Mouse (Mus musculus) megakaryocyte, embryonic 14.5 days (primary cell): ENCODE data around the gene Dclk1. TPM values are rescaled to one million over a fixed set of nuclear protein-coding genes. Genes with fewer than 3 reads are reported as not detected.

Experiments used
- H3K27me3 ChIP-seq: replicated peaks from 2 replicates; pipeline ENCODE3; 2012; ENCODE audit warnings: inconsistent platforms
- H3K36me3 ChIP-seq: replicated peaks from 2 replicates; pipeline ENCODE3; 2012; ENCODE audit warnings: low read length, inconsistent platforms, mixed read lengths
- H3K4me1 ChIP-seq: 2 replicates; pipeline ENCODE4 v1.6.1; 2012; ENCODE audit warnings: inconsistent platforms
- H3K4me3 ChIP-seq: replicated peaks from 2 replicates; pipeline ENCODE3; 2012; ENCODE audit warnings: moderate library complexity, mild to moderate bottlenecking, inconsistent platforms
- H3K9me3 ChIP-seq: 2 replicates; pipeline ENCODE4 v1.6.1; 2012; ENCODE audit warnings: inconsistent platforms
- FLI1 ChIP-seq: IDR thresholded peaks from 2 replicates; pipeline ENCODE4 v1.6.1; 2012; ENCODE audit warnings: low read length, inconsistent platforms, mixed read lengths
- GATA1 ChIP-seq: IDR thresholded peaks from 3 replicates; pipeline ENCODE4 v1.6.1; 2012; ENCODE audit warnings: mixed read lengths, low read length, inconsistent platforms, borderline replicate concordance
- polyA plus RNA-seq: library from polyadenylated mRNA; stranded (reverse); fragments of >175 nt; gene quantifications from 2 replicates; pipeline ENCODE4 v1.2.3, GENCODE M21; 2012; ENCODE audit warnings: low replicate concordance; ENCODE audit not compliant: insufficient read depth

Gene Dclk1
- polyA plus RNA-seq, 1 experiment, result not detected

- TF ChIP-seq FLI1, result no peak
- no peak for TF ChIP-seq GATA1
- Histone ChIP-seq H3K4me3 (no peak overlapping the region), H3K9me3 (no peaks in the 10 kb centered on the region), H3K36me3 (no peaks in the 10 kb centered on the region), H3K4me1 (no peaks in the 10 kb centered on the region), H3K27me3 (no peaks in the 10 kb centered on the region)
Observed at GRCm38 (mm10) chr3:55350194-55350593, 108.0 kb downstream of the Dclk1 start.

GRCm38 (mm10) chr3:55351281-55352052 lies 109.3 kb downstream of the Dclk1 start:
- Histone ChIP-seq H3K9me3 (no peaks in the 10 kb centered on the region), H3K4me1 (no peaks in the 10 kb centered on the region), H3K27me3 (no peaks in the 10 kb centered on the region), H3K36me3 (no peaks in the 10 kb centered on the region), H3K4me3 (no peak overlapping the region)
- TF ChIP-seq GATA1 (no peak), FLI1 (no peak)

- Histone ChIP-seq H3K4me3 (no peak overlapping the region), H3K36me3 (no peaks in the 10 kb centered on the region), H3K4me1 (no peaks in the 10 kb centered on the region), H3K27me3 (no peaks in the 10 kb centered on the region), H3K9me3 (no peaks in the 10 kb centered on the region)
- TF ChIP-seq GATA1 (no peak), FLI1 (no peak)
Observed at GRCm38 (mm10) chr3:55352529-55352928, 110.4 kb downstream of the Dclk1 start.

- TF ChIP-seq FLI1, result no peak
- H3K4me1 ChIP-seq, result no peaks in the 10 kb centered on the region
- H3K4me3 ChIP-seq, result no peak overlapping the region
- H3K9me3 ChIP-seq, result no peaks in the 10 kb centered on the region
- H3K36me3 ChIP-seq, result no peaks in the 10 kb centered on the region
- no peaks in the 10 kb centered on the region for H3K27me3 ChIP-seq
Observed at GRCm38 (mm10) chr3:55353169-55353568, 111.0 kb downstream of the Dclk1 start.

GRCm38 (mm10) chr3:55353909-55354511 lies 111.8 kb downstream of the Dclk1 start:
- Histone ChIP-seq H3K9me3 (no peaks in the 10 kb centered on the region), H3K27me3 (no peaks in the 10 kb centered on the region), H3K4me1 (no peaks in the 10 kb centered on the region), H3K36me3 (no peaks in the 10 kb centered on the region), H3K4me3 (no peak overlapping the region)
- TF ChIP-seq GATA1 (no peak), FLI1 (no peak)

GRCm38 (mm10) chr3:55354765-55355164 lies 112.6 kb downstream of the Dclk1 start:
- no peaks in the 10 kb centered on the region for H3K9me3 ChIP-seq
- TF ChIP-seq FLI1 (no peak), GATA1 (no peak)
- H3K4me3 ChIP-seq, result no peak overlapping the region

GRCm38 (mm10) chr3:55358486-55358885 lies 116.3 kb downstream of the Dclk1 start:
- Histone ChIP-seq H3K4me1 (no peaks in the 10 kb centered on the region), H3K36me3 (no peaks in the 10 kb centered on the region), H3K9me3 (no peaks in the 10 kb centered on the region), H3K4me3 (no peak overlapping the region), H3K27me3 (no peaks in the 10 kb centered on the region)
- no peak for TF ChIP-seq GATA1
- no peak for TF ChIP-seq FLI1

More at GRCm38 (mm10) chr3:55354765-55355164, 112.6 kb downstream of the Dclk1 start:
- no peaks in the 10 kb centered on the region for H3K27me3 ChIP-seq
- no peaks in the 10 kb centered on the region for H3K36me3 ChIP-seq
- H3K4me1 ChIP-seq, result no peaks in the 10 kb centered on the region

- H3K4me1 ChIP-seq, result no peaks in the 10 kb centered on the region
- no peak overlapping the region for H3K4me3 ChIP-seq
- no peak for TF ChIP-seq GATA1
- TF ChIP-seq FLI1, result no peak
- no peaks in the 10 kb centered on the region for H3K36me3 ChIP-seq
- peaks cover under 1% of the 10 kb centered on the region; the same call in 1 of the 2 replicates for H3K9me3 ChIP-seq
- no peaks in the 10 kb centered on the region for H3K27me3 ChIP-seq
Observed at GRCm38 (mm10) chr3:55360836-55361235, 118.7 kb downstream of the Dclk1 start.

- Histone ChIP-seq H3K9me3 (peaks cover 14% of the 10 kb centered on the region), H3K36me3 (no peaks in the 10 kb centered on the region), H3K4me3 (peak overlapping the region; percentile 18), H3K27me3 (no peaks in the 10 kb centered on the region), H3K4me1 (peaks cover 3% of the 10 kb centered on the region; the same call in 1 of the 2 replicates)
- TF ChIP-seq FLI1 (no peak), GATA1 (no peak)
Observed at GRCm38 (mm10) chr3:55367166-55367565, 125.0 kb downstream of the Dclk1 start.

- TF ChIP-seq GATA1 (no peak), FLI1 (no peak)
- Histone ChIP-seq H3K27me3 (no peaks in the 10 kb centered on the region), H3K36me3 (no peaks in the 10 kb centered on the region), H3K4me3 (no peak overlapping the region), H3K9me3 (peaks cover 14% of the 10 kb centered on the region), H3K4me1 (peaks cover 3% of the 10 kb centered on the region)
Observed at GRCm38 (mm10) chr3:55369156-55369555, 127.0 kb downstream of the Dclk1 start.
